Mouse (Mus musculus) frontal cortex, postnatal 10 days (tissue): ENCODE data around the gene Eapp.
"Not testable (repeated sequence)": the region's sequence is repeated elsewhere in the genome, so short reads cannot be mapped to it uniquely, and the experiment has no call there.

ENCODE experiments used
- DNase-seq, 2 experiments: peaks; one replicate each; pipeline ENCODE4 v3.0.0; 2022; ENCODE audit warnings: low spot score in 2 of 2, mixed read lengths in 1 of 2

The Eapp gene

DNA sequence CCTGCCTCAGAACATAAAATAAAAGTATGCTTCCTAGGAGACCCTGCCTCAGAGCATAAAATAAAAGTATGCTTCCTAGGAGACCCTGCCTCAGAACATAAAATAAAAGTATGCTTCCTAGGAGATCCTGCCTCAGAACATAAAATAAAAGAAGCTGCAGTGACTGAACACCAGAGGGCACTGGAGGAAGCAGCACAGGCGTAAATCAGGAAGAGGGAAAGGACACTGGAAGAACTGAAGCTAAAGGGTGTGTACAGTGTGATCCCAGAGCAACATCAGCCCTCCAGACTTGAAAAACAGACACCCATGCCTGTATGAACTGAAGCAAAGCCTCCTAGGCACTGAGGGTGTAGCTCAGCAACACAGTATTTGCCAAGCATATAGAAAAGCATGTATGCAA lies 12.5 kb downstream of the Eapp start:
- no peak for DNase-seq

DNA sequence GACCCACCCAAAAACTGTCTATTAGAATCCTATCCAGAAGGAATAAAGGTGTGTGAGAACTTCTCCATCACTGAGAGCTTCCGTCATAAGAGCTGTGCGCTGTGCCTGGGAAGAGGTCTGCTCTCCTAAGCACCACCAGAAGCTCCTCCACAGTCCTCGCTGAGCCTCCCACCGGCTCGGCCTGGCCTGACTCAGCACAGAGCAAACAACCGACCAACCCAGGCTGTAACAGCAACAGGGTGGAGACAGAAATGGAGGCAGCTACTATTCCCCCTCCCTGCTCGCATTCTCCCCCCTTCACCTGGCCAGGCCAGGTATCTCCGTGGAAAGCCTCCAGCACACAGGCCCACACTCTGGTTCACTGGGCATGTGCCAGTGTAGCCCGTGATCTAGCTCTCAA lies 19.0 kb downstream of the Eapp start:
- no peak for DNase-seq

GRCm38 (mm10) chr12:54675396-54675795 lies 20.3 kb downstream of the Eapp start:
- no peak for DNase-seq

- no peak for DNase-seq
These were observed 24.4 kb downstream of the Eapp start for GRCm38 (mm10) chr12:54671262-54671661.

DNA sequence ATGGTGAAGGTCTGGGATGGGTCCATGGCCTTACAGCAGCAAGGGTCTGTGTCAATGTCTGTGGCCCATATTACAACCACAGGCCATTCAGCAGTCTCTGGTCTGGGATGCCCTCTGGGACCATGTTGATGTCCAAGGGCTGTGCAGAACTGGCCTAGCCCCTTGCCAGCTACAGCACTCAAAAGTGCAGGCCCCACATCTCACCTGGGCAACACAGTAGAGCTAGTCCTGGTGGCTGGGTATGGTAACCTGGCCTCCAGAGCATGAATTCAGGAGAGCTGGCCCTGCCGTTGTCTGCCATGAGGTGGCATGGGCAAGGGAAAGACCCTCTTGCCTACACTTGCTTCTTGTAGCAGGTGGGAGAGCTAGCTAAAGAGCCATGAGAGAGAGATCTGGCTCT lies 27.6 kb downstream of the Eapp start:
- DNase-seq, result no peak

- no peak for DNase-seq
These were observed 30.2 kb downstream of the Eapp start for GRCm38 (mm10) chr12:54665526-54665925.

DNA sequence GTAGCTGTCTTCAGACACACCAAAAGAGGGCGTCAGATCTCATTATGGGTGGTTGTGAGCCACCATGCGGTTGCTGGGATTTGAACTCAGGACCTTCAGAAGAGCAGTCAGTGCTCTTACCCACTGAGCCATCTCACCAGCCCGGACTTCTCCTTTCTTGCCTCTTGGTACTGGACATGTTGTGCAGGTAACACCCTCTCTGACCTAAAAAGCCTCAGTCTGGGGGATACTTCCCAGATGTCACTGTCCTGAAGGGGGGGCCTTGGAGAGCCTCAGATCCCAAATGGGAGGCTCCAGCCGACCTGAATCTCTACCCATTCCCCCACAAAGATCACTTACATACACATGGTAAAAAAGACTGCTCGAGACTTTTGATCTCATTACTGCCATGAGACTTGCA lies 34.2 kb downstream of the Eapp start:
- DNase-seq, result not testable (repeated sequence)

DNA sequence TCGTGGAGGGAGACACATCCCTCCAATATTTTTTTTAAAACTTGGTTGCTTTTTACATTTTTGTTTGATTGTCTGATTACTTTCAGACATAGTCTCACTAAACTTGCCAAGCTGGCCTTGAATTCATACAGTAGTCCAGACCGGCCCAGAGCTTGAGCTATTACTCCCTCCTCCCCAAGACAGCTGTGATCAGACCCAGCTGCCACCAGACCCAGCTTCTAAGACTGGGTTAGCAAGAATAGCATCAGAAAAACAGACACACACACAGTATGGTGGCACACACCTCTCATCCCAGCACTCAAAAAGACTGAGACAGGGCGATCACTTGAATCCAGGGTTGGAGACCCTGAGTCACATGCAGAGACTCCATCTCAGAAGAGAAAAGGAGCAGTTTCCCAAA lies 35.8 kb downstream of the Eapp start:
- DNase-seq, result no peak

GRCm38 (mm10) chr12:54658425-54659092 lies 37.1 kb downstream of the Eapp start:
- DNase-seq, result no peak

- no peak for DNase-seq
These were observed 37.7 kb downstream of the Eapp start for GRCm38 (mm10) chr12:54657951-54658350.

DNA sequence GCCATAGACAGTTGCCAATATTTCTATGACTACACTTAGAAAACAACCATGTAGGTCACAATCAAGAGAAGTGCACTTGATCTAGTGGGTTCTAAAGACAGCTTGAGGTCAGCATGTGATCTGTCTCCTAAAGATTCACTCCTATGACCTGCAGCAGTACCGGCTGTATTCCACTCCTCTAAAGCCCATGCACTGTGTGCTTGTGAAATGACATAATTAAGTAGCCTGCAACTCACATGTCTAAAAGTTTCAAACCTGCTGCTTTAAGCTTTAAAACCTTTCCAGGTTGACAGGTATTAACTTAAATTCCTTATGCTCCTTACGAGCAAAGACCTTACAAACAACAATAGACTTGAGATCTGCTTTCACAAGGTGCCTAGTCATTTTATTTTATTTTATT lies 38.5 kb downstream of the Eapp start:
- no peak for DNase-seq

DNA sequence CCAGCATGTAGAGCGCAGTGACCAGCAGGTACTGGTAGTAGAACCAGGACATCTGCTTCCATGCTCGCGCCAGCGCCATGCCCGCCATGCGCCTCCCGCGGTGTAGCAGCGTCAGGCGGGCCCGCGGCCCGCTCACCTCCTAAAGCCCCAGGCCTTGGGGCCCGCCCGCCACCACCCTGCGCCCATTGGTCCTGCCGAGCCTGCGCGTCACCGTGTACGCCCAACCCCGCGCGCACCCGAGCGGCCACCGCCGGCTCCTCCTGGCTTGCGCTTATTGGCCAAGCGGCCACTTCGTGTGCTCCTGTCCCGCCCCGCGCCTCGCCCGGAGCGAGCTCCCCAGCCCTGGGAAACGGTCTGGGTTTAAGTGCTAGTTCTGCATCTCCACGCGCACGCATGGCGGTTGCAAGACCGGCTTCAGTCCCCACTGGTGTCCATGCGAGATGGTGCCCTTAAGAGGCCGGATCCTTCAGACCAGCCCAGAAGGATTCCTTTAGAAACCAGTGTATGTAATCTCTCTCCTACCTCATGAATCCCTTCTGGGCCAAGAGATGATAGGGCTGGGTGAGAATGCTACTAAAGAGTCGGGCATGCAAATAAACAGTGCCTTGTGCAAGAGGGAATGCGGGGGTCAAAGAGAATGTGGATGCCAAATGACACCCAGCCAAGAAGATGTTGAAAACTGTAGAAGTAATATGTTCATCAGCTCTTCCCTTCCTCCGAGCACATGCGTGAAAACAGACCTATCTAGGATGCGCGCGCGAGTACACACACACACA lies 39.1 kb downstream of the Eapp start, which contains the start of gene Sptssa:
Gene Sptssa, minus strand, starts transcription at position 178 of the 776 bp plus-strand sequence.
- DNase-seq, result peak; percentile 91 to 97

DNA sequence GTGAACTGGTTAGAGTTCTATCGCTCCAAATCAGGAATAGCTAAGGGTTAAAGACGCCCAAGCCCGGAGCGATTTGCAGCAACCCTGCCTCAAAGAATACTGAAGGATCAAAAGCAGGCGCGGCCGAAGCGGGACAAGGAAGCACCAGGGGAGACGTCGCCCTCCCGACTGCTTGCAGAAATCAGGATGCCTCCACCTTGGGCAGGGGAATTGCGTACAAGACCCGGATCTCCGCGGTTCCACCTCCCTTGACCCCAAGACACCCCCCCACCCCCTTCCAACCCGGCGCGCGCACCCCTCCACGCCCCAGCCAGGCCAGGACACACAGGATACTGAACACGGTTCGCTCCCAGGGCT lies 39.7 kb downstream of the Eapp start:
- peak in 1 of 2 experiments; percentile 28 for DNase-seq

- no peak for DNase-seq
These were observed 40.2 kb downstream of the Eapp start for GRCm38 (mm10) chr12:54655292-54656038.

DNA sequence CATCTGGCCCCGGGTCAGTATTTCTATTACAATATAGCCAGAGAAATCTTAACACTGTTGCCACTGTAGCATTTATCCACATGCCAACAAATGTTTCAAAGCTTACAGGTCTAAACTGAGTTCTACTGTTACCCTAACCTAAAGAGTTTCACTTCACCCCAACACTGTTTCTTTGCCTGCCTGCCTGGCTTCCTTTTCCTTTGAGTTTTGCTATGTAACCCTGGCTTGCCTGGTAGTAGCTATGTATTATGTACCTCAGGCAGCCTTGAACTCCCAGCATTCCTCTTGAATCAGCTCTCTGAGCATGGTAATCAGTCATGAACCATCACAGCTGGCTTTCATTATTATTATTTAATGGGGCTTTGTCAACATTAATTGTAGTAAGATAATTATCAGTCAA lies 41.0 kb downstream of the Eapp start:
- no peak for DNase-seq

DNA sequence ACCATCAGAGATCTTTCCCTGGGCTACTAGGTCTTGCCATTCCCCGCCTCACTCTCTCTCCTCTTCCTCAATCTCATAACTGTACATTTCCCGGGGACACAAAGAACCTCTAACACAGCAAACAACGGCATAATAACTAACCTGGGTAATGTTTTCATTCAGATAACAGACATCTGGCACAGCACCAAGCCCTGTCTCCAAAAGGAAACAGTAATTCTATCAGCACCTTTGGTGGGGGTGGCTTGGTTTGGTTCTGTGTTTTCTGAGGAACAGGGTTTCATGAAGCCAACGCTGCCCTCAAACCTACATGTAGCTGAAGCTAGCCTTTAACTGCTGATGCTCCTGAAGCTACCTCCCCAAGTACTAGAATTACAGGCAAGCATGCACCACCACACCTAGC lies 41.6 kb downstream of the Eapp start:
- no peak for DNase-seq

GRCm38 (mm10) chr12:54652346-54652745 lies 43.4 kb downstream of the Eapp start:
- DNase-seq, result no peak

- no peak for DNase-seq
These were observed 43.9 kb downstream of the Eapp start for GRCm38 (mm10) chr12:54651820-54652219.

DNA sequence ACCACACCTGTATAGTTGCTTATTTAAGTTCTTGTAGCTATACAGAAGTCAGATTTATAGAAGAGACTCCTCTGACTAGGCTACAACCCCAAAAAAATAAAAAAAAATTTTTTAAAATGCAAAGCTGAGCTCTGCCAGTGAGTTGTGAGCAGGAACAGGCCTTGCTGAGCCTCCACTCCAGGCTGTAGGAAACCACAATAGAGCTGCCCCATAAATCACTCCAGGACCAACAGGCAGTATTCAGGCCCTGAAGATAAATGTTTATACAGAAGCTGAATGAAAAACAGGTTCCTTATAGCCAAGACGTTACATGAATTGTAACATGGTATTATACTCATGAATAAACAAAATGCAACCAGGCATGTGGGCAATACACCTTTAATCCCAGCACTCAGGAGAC lies 44.5 kb downstream of the Eapp start:
- no peak for DNase-seq

- DNase-seq, result no peak
These were observed 50.8 kb downstream of the Eapp start for GRCm38 (mm10) chr12:54644947-54645346.

DNA sequence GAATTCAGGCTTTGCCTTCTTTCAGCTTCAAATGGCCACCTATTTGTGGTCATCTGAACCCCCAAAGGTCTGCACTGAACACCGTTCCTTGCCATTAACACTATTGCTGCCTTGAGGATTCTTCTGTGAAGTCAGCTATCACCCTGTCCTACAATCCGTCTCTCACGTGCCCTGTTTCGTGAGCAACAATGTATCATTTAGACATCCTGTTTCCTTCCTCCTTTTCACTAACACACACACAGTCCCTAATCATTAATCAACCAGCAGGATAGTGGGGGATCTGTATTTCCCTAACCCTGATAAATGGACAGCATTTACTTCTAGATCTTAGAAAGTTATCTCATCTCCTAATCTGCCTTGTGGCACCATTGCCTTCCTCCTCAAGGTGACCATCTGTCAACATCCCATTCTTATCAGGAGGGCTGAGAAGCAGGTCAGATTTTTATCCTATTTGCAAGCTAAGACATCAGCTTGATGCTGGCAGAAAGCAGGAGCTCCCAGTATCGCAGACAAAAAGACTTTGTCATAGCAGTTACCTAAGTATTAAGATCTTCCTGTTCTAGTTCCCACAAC lies 52.3 kb downstream of the Eapp start:
- no peak for DNase-seq

DNA sequence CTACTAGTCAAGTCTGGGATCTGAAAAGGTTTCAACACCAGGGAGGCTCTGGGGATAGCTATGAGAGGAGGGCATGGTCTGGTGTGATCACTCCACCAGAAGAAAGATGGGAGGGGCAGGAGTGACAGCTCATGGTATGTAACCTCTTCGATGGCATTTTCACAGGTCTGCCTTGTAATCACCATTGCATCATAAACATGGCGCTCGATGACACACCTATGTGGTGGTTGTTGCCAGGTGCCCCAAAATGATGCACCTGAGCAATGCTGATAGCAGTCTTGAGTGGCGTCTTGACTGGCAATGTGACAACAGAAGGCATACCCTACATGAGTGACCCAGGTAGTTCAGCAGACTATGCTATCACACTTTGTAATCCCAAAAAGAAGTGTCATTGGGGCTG lies 54.3 kb downstream of the Eapp start:
- no peak for DNase-seq
